9 mouse cellular contexts compared by ENCODE assay signal in genomic region chr19:3353415-3354111, GRCm38 (mm10). TPM values are rescaled to one million over a fixed set of nuclear protein-coding genes. Genes with fewer than 3 reads are reported as not detected.
DNase-seq lines count a peak whose midpoint lies in the region; ATAC-seq and TF ChIP-seq lines count a peak whose summit lies in the region.
"Had no signal": no experiment of that assay in that cellular context is flagged by ENCODE, and none has a peak within 500 bp of the region (broad histone marks: within the 10 kb centered on the region; RNA-seq: fewer than 3 reads in every experiment).

No protein-coding gene starts in this region.

- peaks cover 43% of the 10 kb centered on the region for H3K36me3 ChIP-seq in liver, postnatal 0 days (replicated peaks; ENCODE audit: insufficient read depth, low read length)
- H3K36me3 ChIP-seq in liver, embryonic 12.5 days = peaks cover 16% of the 10 kb centered on the region
- H3K36me3 ChIP-seq in forebrain, embryonic 15.5 days = no peaks in the 10 kb centered on the region

- H3K4me1 ChIP-seq in liver, postnatal 0 days (ENCODE audit: insufficient read depth) = peaks cover 7% of the 10 kb centered on the region
- H3K4me1 ChIP-seq in liver, embryonic 12.5 days = peaks cover 4% of the 10 kb centered on the region; the same call in 1 of the 2 replicates
- peaks cover 23% of the 10 kb centered on the region for H3K4me1 ChIP-seq in olfactory bulb, adult 2 months (ENCODE audit: control insufficient read depth, insufficient read depth, low read length)
- H3K4me1 ChIP-seq in forebrain, embryonic 15.5 days = 0 out of 2 replicates have a peak, but pooled peaks cover 3% of the 10 kb centered on the region

- H3K4me2 ChIP-seq in liver, postnatal 0 days (ENCODE audit: low read depth, low read length) = no peak overlapping the region
- no peak overlapping the region for H3K4me2 ChIP-seq in liver, embryonic 12.5 days
- no peak overlapping the region for H3K4me2 ChIP-seq in forebrain, embryonic 15.5 days (replicated peaks)

- H3K27me3 ChIP-seq in liver, postnatal 0 days (ENCODE audit: insufficient read depth, low read length) = no peaks in the 10 kb centered on the region
- H3K27me3 ChIP-seq in liver, embryonic 12.5 days (replicated peaks) = no peaks in the 10 kb centered on the region
- no peaks in the 10 kb centered on the region for H3K27me3 ChIP-seq in forebrain, embryonic 15.5 days

- intact Hi-C loops in gastrocnemius, postnatal 36 days (cut with DNase I) = loop anchor here (2.0 kb wide), 1 partner anchor 61 kb away; no protein-coding TSS in a partner anchor

- DNase-seq in liver, postnatal 0 days = no peak
- peak; percentile 69 for DNase-seq in adrenal gland, postnatal 25 days
- peak; percentile 44 to 55 for DNase-seq in gastrocnemius, postnatal 36 days
- peak; percentile 81 for DNase-seq in kidney, adult 9 months
- no peak for DNase-seq in spleen, postnatal 10 days (ENCODE audit: low spot score in 2 of 2)

- ATAC-seq in liver, postnatal 0 days = no peak
- ATAC-seq in liver, embryonic 12.5 days = no peak
- ATAC-seq in forebrain, embryonic 15.5 days (replicated peaks) = no peak

- WGBS in liver, postnatal 0 days (ENCODE audit: insufficient replicate concordance) = 51% methylated on average over 7 of the region's 7 CpGs
- 57% methylated on average over 7 of the region's 7 CpGs for WGBS in liver, embryonic 12.5 days (ENCODE audit: insufficient replicate concordance)
- WGBS in olfactory bulb, adult 2 months = 30% methylated on average over 7 of the region's 7 CpGs
- 63% methylated on average over 7 of the region's 7 CpGs for WGBS in forebrain, embryonic 15.5 days

- no peak for TF ChIP-seq EP300 in liver, postnatal 0 days (IDR thresholded peaks at IDR 0.05; ENCODE audit: low read depth)

- TF ChIP-seq POLR2A in olfactory bulb, adult 2 months (IDR thresholded peaks at IDR 0.05; ENCODE audit: insufficient read depth, low read depth, low read length) = no peak

- 0 out of 2 replicates have a peak overlapping the region, but pooled peaks have one; percentile 7 for H3K9ac ChIP-seq in liver, postnatal 0 days (replicated peaks)
- H3K9ac ChIP-seq in liver, embryonic 12.5 days = no peak overlapping the region
- H3K9ac ChIP-seq in forebrain, embryonic 15.5 days (replicated peaks) = no peak overlapping the region

- TF ChIP-seq CTCF in liver, postnatal 0 days (IDR thresholded peaks at IDR 0.05; ENCODE audit: low read depth) = no peak
- TF ChIP-seq CTCF in olfactory bulb, adult 2 months (IDR thresholded peaks at IDR 0.05; ENCODE audit: insufficient read depth, low read depth, low read length) = no peak

- no peaks in the 10 kb centered on the region for H3K9me3 ChIP-seq in liver, postnatal 0 days (ENCODE audit: low read length)
- H3K9me3 ChIP-seq in liver, embryonic 12.5 days (replicated peaks) = no peaks in the 10 kb centered on the region
- no peaks in the 10 kb centered on the region for H3K9me3 ChIP-seq in forebrain, embryonic 15.5 days

- no peak overlapping the region for H3K27ac ChIP-seq in liver, postnatal 0 days (ENCODE audit: low read depth)
- H3K27ac ChIP-seq in liver, embryonic 12.5 days = no peak overlapping the region
- H3K27ac ChIP-seq in olfactory bulb, adult 2 months (ENCODE audit: insufficient read depth, low read depth, low read length) = peak overlapping the region; percentile 25; the same call in 1 of the 2 replicates
- no peak overlapping the region for H3K27ac ChIP-seq in forebrain, embryonic 15.5 days (replicated peaks)
- H3K27ac ChIP-seq: left cerebral cortex, adult 2 months had no signal

- H3K4me3 ChIP-seq in liver, postnatal 0 days (ENCODE audit: low read depth, low read length) = no peak overlapping the region
- H3K4me3 ChIP-seq in liver, embryonic 12.5 days = no peak overlapping the region
- no peak overlapping the region for H3K4me3 ChIP-seq in olfactory bulb, adult 2 months (ENCODE audit: insufficient read depth, low read depth, low read length)
- no peak overlapping the region for H3K4me3 ChIP-seq in forebrain, embryonic 15.5 days
- H3K4me3 ChIP-seq: left cerebral cortex, adult 2 months had no signal

RNA-seq across cellular contexts. Expression of gene Cpt1a, which starts 31.4 kb away (rescaled TPM):
- 139 and 140 TPM in 2 replicates for polyA plus RNA-seq in liver, postnatal 0 days (2015; fragmentation: Nextera tagmentation; extraction: Ambion mirVana)
- 7.0 and 8.3 TPM in 2 replicates for polyA plus RNA-seq in liver, embryonic 12.5 days (2016; fragmentation: Nextera tagmentation; extraction: Ambion mirVana)
- 392 and 423 TPM in 2 replicates for total RNA-seq in adrenal gland, postnatal 25 days (2021)
- 10 to 100 TPM; 11.7 to 19.0 TPM for total RNA-seq in gastrocnemius, postnatal 36 days (2021)
- polyA plus RNA-seq in olfactory bulb, adult 2 months (2012; ENCODE audit: insufficient read depth, insufficient read length, low replicate concordance, missing spikeins) = not detected in 2 replicates
- 12.7 and 13.0 TPM in 2 replicates for polyA plus RNA-seq in forebrain, embryonic 15.5 days (2015; fragmentation: Nextera tagmentation; extraction: Ambion mirVana)

RNA-seq across cellular contexts. Expression of gene Tesmin, which starts 35.1 kb away (rescaled TPM):
- polyA plus RNA-seq in liver, postnatal 0 days (2015; fragmentation: Nextera tagmentation; extraction: Ambion mirVana) = 0.80 and 0.91 TPM in 2 replicates
- 0.38 and 0.41 TPM in 2 replicates for polyA plus RNA-seq in liver, embryonic 12.5 days (2016; fragmentation: Nextera tagmentation; extraction: Ambion mirVana)
- 0.52 and 0.97 TPM in 2 replicates for total RNA-seq in adrenal gland, postnatal 25 days (2021)
- 1 to 10 TPM in 1 of 2 experiments, under 1 TPM in 1; 0.39 to 1.3 TPM for total RNA-seq in gastrocnemius, postnatal 36 days (2021)
- not detected in 2 replicates for polyA plus RNA-seq in olfactory bulb, adult 2 months (2012; ENCODE audit: insufficient read depth, insufficient read length, low replicate concordance, missing spikeins)
- 0.13 and 0.55 TPM in 2 replicates for polyA plus RNA-seq in forebrain, embryonic 15.5 days (2015; fragmentation: Nextera tagmentation; extraction: Ambion mirVana)

Comparison
In these comparisons a context has a peak if more than half of its experiments do, and no peak if none do; other contexts are left out.
1. DNase-seq: peak in adrenal gland, postnatal 25 days (single experiment), gastrocnemius, postnatal 36 days (2 of 2) and kidney, adult 9 months (single experiment); none in liver, postnatal 0 days (single experiment) and spleen, postnatal 10 days (0 of 2).